Comparison of ENCODE assay signal across 27 mouse cellular contexts in genomic region chr19:47925819-47926218, GRCm38 (mm10). TPM values are rescaled to one million over a fixed set of nuclear protein-coding genes. Genes with fewer than 3 reads are reported as not detected.
DNase-seq lines count a peak whose midpoint lies in the region; ATAC-seq and TF ChIP-seq lines count a peak whose summit lies in the region.
"Had no signal": no experiment of that assay in that cellular context is flagged by ENCODE, and none has a peak within 500 bp of the region (broad histone marks: within the 10 kb centered on the region; RNA-seq: fewer than 3 reads in every experiment).

No protein-coding gene starts in this region.

- H3K27me3 ChIP-seq in heart, embryonic 10.5 days (ENCODE audit: insufficient read depth, poor library complexity, severe bottlenecking): no peaks in the 10 kb centered on the region
- no peaks in the 10 kb centered on the region for H3K27me3 ChIP-seq in lung, postnatal 0 days (replicated peaks; ENCODE audit: insufficient read depth, low read length)
- H3K27me3 ChIP-seq: CH12.LX; embryonic facial prominence, embryonic 15.5 days; forebrain, embryonic 15.5 days; heart, embryonic 13.5 days; liver, embryonic 13.5 days; midbrain, embryonic 15.5 days; neural tube, embryonic 13.5 days had no signal

- DNase-seq in heart, adult 11 months: peak; percentile 87
- DNase-seq in heart, embryonic 10.5 days (ENCODE audit: low spot score): no peak
- no peak for DNase-seq in lung, postnatal 0 days (ENCODE audit: low spot score)
- no peak for DNase-seq in lung, postnatal 4 days
- DNase-seq in kidney, adult 9 months: peak; percentile 71
- peak; percentile 56 to 83 for DNase-seq in kidney, postnatal 36 days
- no peak for DNase-seq in embryo, embryonic 11 days
- DNase-seq: B cell, adult 2 months; cerebellum, adult 9-10 months; heart, adult 18-20 months; heart, postnatal 14 days; layer of hippocampus, postnatal 36 days; liver, embryonic 13.5 days; lung, embryonic 14.5 days; lung, postnatal 36 days; thymus, adult 18-20 months; thymus, postnatal 4 days had no signal

- no peaks in the 10 kb centered on the region for H3K4me1 ChIP-seq in heart, embryonic 10.5 days
- H3K4me1 ChIP-seq in lung, postnatal 0 days (ENCODE audit: insufficient read depth, low read depth, low read length): 0 out of 2 replicates have a peak, but pooled peaks cover 1% of the 10 kb centered on the region
- H3K4me1 ChIP-seq: forebrain, embryonic 15.5 days; liver, embryonic 13.5 days; midbrain, embryonic 15.5 days had no signal

- H3K4me2 ChIP-seq in lung, postnatal 0 days (replicated peaks; ENCODE audit: low read depth, low read length): no peak overlapping the region
- H3K4me2 ChIP-seq: embryonic facial prominence, embryonic 15.5 days; forebrain, embryonic 15.5 days; heart, embryonic 13.5 days; liver, embryonic 13.5 days; lung, embryonic 14.5 days; midbrain, embryonic 15.5 days; neural tube, embryonic 13.5 days had no signal

- 72% methylated on average over 7 of the region's 7 CpGs for WGBS in heart, embryonic 10.5 days
- 47% methylated on average over 7 of the region's 7 CpGs for WGBS in lung, postnatal 0 days

- TF ChIP-seq EP300 in lung, postnatal 0 days (IDR thresholded peaks at IDR 0.05): peak; percentile 57

- no peak overlapping the region for H3K4me3 ChIP-seq in heart, embryonic 10.5 days
- no peak overlapping the region for H3K4me3 ChIP-seq in lung, postnatal 0 days (ENCODE audit: low read depth, low read length)
- H3K4me3 ChIP-seq: embryonic facial prominence, embryonic 15.5 days; forebrain, embryonic 15.5 days; heart, embryonic 13.5 days; liver, embryonic 13.5 days; midbrain, embryonic 15.5 days; myocyte; neural tube, embryonic 13.5 days had no signal

- no peaks in the 10 kb centered on the region for H3K9me3 ChIP-seq in heart, embryonic 10.5 days
- H3K9me3 ChIP-seq in lung, postnatal 0 days (ENCODE audit: low read length): no peaks in the 10 kb centered on the region
- H3K9me3 ChIP-seq: embryonic facial prominence, embryonic 15.5 days; forebrain, embryonic 15.5 days; heart, embryonic 13.5 days; liver, embryonic 13.5 days; midbrain, embryonic 15.5 days; neural tube, embryonic 13.5 days had no signal

- ATAC-seq in lung, postnatal 0 days: peak; percentile 22; the same call in 1 of the 2 replicates
- ATAC-seq: forebrain, embryonic 15.5 days; hindbrain, postnatal 0 days; intestine, embryonic 16.5 days; midbrain, embryonic 15.5 days had no signal

- no peak for TF ChIP-seq CTCF in lung, postnatal 0 days (IDR thresholded peaks at IDR 0.05)

- H3K27ac ChIP-seq in heart, embryonic 10.5 days: no peak overlapping the region
- no peak overlapping the region for H3K27ac ChIP-seq in lung, postnatal 0 days (ENCODE audit: low read length)
- H3K27ac ChIP-seq: embryonic facial prominence, embryonic 15.5 days; forebrain, embryonic 15.5 days; heart, embryonic 13.5 days; hindbrain, postnatal 0 days; liver, embryonic 13.5 days; midbrain, embryonic 15.5 days; neural tube, embryonic 13.5 days had no signal

- H3K36me3 ChIP-seq in heart, embryonic 10.5 days: no peaks in the 10 kb centered on the region
- no peaks in the 10 kb centered on the region for H3K36me3 ChIP-seq in lung, postnatal 0 days (ENCODE audit: insufficient read depth, low read length)
- H3K36me3 ChIP-seq: embryonic facial prominence, embryonic 15.5 days; forebrain, embryonic 15.5 days; G1E; heart, embryonic 13.5 days; liver, embryonic 13.5 days; midbrain, embryonic 15.5 days; neural tube, embryonic 13.5 days had no signal

- no peak overlapping the region for H3K9ac ChIP-seq in lung, postnatal 0 days (replicated peaks; ENCODE audit: low read depth)
- H3K9ac ChIP-seq: embryonic facial prominence, embryonic 15.5 days; forebrain, embryonic 15.5 days; heart, embryonic 13.5 days; liver, embryonic 13.5 days; lung, embryonic 14.5 days; midbrain, embryonic 15.5 days; neural tube, embryonic 13.5 days had no signal

RNA-seq across cellular contexts. Expression of gene Itprip, which starts 6.7 kb away (rescaled TPM):
- polyA plus RNA-seq in heart, embryonic 10.5 days (2016; fragmentation: Nextera tagmentation; extraction: Ambion mirVana): 15.6 and 21.1 TPM in 2 replicates
- 15.6 and 15.9 TPM in 2 replicates for polyA plus RNA-seq in lung, postnatal 0 days (2015; fragmentation: Nextera tagmentation; extraction: Ambion mirVana)

RNA-seq across cellular contexts. Expression of gene Cfap43, which starts 6.7 kb away (rescaled TPM):
- 0.06 and 0.11 TPM in 2 replicates for polyA plus RNA-seq in heart, embryonic 10.5 days (2016; fragmentation: Nextera tagmentation; extraction: Ambion mirVana)
- polyA plus RNA-seq in lung, postnatal 0 days (2015; fragmentation: Nextera tagmentation; extraction: Ambion mirVana): 4.9 and 6.3 TPM in 2 replicates
- polyA plus RNA-seq: G1E had no signal

RNA-seq across cellular contexts. Expression of gene Cfap58, which starts 11.7 kb away (rescaled TPM):
- 0.10 and 0.23 TPM in 2 replicates for polyA plus RNA-seq in heart, embryonic 10.5 days (2016; fragmentation: Nextera tagmentation; extraction: Ambion mirVana)
- polyA plus RNA-seq in lung, postnatal 0 days (2015; fragmentation: Nextera tagmentation; extraction: Ambion mirVana): 2.0 and 2.6 TPM in 2 replicates
- polyA plus RNA-seq: G1E; intestine, embryonic 16.5 days; liver, embryonic 13.5 days; lung, embryonic 14.5 days; myocyte had no signal

Comparison
In these comparisons a context has a peak if more than half of its experiments do, and no peak if none do; other contexts are left out.
1. DNase-seq: peak in heart, adult 11 months (single experiment), kidney, adult 9 months (single experiment) and kidney, postnatal 36 days (2 of 2); none in heart, embryonic 10.5 days (single experiment), lung, postnatal 0 days (single experiment), lung, postnatal 4 days (0 of 2) and embryo, embryonic 11 days (single experiment).